Mouse (Mus musculus) cerebellum, postnatal 14 days (tissue): ENCODE measurements at regions not wholly inside any gene's neighbourhood (a gene's known extent, or its start where the extent isn't known, plus 50 kb on each side); places are given as distances from the start of the nearest gene placed in this dataset.
"Not testable (repeated sequence)": the region's sequence is repeated elsewhere in the genome, so short reads cannot be mapped to it uniquely, and the experiment has no call there.

Experiments used
- DNase-seq, 2 experiments: peaks; one replicate each; pipeline ENCODE4 v3.0.0; 2021; ENCODE audit warnings: mixed read lengths in 2 of 2

DNA sequence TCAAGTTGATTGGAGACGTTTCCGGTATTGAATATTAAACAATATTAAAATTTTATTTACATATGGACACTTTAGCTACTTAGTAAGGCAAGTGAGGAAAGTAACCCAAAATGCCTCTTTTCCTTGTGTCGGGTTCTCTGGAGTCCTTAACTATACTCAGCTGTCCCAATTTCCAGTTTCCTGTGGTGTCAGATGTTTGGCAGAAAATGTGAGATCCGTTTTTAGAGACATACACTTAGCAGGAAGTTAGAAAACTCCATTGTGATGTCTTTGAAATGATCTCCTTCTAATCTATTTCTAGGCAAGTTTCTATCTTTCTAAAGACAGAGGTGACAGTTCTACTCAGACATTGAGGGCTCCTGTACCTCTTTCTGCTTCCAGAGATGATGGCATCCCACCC lies 168.9 kb upstream of the Plcxd3 start:
- DNase-seq, result no peak

DNA sequence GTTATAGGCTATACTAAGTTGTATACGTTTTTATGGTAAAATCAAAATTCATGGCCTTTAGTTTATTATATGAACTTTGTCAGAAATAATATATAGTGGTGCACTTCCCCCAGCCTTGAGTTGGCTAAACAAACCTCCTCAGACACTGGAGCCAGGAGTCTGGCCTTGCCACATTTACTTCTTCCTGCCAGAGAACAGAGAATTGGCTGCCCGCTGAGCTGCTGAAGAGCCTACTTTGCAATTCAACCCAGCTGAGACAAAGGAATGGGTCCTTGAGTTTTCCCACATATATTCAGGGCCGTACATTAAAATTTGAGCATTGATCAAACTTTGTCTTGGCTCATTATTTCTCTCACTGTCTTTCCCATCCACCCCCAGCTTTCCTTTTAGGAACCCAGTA lies 161.9 kb upstream of the Plcxd3 start:
- peak in 1 of 2 experiments; percentile 5 for DNase-seq

DNA sequence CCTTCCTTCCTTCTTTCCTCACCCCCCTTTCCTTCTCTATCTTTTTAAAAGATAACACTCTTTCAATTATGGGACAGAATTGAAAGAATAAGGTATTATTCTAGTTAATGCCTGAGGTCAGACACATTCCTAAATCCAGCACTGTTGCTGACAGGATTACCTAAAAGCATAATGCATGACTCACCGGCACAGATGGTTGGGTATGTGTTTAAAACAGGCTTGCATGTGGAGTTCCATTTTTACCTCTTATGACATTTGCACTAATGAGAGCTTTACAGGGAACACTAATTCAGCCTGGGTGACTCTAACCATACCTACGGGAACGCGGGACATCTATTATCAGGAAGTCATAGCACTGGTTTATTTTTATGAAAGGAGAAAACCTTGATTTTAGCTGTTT lies 156.2 kb upstream of the Plcxd3 start:
- DNase-seq, result peak; percentile 4 to 27

DNA sequence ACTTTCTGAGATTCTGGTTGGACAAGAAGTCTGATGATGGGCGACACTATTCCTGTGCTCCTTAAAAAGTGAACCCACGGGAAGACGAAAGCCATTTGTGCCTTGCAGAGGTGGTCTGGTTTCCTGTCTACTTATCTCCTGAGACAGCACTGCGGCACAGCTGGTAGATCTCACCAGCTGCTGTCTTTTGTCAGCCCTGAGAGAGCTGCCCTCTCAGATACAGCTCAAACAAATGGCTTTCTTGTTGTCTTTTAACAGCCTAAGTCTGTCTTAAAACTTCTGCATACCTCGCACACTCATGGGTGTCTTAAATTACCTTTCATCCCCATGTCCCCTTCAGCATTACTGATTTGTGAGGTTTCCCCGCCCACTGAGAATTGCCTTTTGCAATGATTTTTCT lies 147.2 kb upstream of the Plcxd3 start:
- DNase-seq, result no peak

DNA sequence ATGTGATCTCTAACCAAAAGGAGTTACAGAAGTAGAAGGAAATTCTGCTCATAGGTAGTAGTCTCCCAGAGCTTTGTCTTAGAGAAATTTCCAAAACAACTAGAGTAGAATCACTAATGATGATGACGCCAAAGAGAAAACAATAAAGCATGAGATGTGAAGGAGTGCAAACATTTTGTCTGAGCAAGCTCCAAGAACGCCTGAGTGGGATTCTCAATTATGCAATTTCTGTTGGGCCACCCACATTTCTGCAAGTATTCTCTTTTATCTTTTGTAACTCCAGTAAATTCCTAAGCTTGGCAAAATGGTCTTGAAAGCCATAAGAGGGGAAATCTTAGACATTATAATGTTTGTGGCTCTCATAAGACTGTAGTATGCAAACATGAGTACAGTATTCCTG lies 134.6 kb upstream of the Plcxd3 start:
- DNase-seq, result no peak

DNA sequence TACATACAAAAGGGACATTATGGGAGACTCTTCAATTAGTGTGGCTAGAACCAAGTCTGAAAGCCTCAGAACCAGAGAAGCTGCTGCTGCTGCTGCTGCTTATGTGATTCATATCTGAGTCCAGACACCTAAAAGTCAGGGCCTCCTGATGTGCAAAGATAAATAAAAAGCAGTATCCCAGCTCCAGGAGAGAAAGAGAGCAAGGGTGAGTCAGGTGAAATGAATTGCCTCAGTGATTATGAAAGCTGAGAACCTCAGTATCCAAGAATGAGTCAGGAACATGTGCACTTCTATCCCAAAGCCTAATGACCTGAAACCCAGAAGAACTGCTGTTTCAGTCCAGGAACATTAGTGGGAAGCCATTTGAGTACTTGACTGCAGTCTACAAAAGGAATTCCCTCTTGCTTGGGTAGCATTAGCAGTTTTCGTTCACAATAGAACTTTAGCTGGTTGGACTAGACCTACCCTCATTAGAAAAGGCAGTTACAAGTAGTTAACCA lies 127.6 kb upstream of the Plcxd3 start:
- no peak for DNase-seq

DNA sequence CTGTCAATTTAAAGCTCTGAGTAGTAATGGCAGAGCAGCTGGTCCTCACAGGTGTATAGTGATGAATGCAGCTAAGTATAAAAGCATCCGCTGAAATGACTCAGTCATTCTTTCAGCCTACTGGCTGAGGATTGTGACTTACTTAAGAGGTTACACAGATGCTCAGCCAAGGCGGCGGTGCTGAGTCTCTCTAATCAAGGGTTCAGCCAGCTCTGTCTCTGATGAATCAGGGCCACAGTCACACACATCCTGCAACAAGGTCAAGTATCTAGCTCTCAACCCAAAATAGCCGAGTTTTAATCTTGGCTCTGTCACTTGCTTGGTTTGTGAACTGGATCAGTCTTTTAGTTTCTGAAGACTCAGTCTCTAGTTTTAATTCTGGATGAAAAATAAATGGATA lies 110.7 kb upstream of the Plcxd3 start:
- no peak for DNase-seq

DNA sequence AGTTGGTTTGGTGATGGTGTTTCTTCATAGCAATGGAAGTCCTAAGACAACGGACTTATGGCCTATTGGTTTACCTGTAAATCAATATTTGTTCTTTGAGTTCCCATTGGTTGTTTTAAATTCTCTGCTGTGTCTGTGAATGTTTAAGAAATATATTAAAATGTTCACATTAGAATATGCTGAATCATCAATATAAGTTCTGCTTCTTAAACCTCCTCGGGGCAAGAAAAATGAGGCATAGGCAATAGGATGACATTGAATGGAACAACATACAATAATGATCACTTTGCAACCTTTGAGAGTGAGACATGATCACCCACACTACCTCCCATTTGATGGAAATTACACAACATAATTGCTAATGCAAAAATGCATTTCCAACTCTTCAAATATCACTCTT lies 105.5 kb upstream of the Plcxd3 start:
- no peak for DNase-seq

DNA sequence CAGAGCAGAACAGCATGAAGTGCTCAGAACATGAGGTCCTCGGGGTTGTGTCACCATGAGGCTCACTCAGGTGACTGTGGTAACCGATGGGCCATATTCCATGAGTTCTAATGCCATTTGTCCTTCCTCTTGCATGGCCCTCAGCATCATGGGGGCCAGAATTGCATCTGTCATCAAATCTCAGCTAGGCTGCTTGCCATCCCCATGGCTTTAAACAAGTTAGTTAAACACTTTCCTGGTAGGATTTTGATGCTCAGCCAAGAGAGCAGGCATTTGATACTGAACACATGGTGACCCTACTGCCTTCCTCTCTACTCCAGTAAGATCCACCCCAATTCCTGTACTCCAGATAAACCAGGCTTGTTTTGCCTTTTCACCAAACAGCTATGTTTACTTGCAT lies 98.3 kb upstream of the Plcxd3 start:
- DNase-seq, result peak; percentile 7 to 41

DNA sequence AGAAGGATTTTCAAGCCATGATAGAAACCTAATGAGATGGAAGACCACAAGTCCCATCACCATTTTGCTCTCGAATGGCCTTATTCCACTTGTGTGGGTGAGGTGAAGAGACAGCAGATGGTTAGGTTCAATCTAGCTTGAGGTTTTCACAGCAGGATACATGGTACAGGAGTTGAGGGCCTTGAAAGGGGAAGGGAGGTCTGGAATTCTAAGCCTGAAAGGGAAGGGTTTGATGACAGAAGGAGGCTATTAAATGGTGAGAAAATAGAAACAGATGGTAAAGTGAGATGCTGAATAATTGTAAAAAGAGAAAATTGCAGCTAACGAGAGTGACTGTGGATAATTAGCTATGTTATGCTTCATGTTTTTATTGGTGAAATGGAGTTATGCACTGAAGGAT lies 67.8 kb upstream of the Plcxd3 start:
- DNase-seq, result peak in 1 of 2 experiments; percentile 15

DNA sequence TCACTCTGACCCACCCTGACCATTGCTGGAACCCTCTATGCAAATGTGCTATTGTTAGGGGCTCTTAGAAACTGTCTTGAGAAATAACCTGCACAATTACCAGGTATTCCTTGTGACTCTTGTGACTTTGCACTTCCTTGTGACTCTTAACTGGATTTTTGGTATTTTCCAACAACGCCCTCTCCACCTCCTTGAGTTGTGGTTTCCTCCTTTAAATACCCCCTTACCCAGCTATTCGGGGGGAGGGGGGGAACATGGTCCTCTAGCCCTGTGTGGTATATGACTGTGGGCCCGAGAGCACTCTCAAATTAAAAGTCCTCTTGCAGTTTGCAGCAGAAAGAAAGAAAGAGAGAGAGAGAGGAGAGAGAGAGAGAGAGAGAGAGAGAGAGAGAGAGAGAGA lies 61.6 kb upstream of the Plcxd3 start:
- not testable (repeated sequence) for DNase-seq

DNA sequence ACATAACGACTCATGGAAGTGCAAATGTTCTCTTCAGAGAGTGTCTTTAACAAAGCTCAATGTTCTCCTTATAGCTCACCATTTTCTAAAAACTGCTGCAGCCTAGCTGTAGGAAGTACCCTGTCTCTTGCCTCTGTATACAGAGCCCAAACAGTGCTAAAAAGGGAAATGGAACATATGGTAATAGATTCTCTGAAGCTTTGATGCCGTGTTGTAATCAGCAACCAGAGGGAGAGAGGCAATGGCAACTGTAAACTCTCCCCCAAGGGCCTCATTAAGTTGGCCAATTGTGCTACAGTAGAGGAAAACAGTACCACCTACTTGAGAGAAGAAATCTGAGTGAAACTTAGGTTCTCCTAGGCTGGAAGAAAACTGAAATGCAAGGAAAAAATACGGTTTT lies 59.4 kb upstream of the Plcxd3 start:
- DNase-seq, result no peak
